Mouse (Mus musculus) heart, postnatal 36 days (tissue): ENCODE results near the gene Prrt2. TPM values are rescaled to one million over a fixed set of nuclear protein-coding genes. Genes with fewer than 3 reads are reported as not detected.

Experiments
- DNase-seq, 2 experiments: peaks; one replicate each; pipeline ENCODE4 v3.0.0; 2021 to 2022
- intact Hi-C: fragments of 180-260 bp; cut with DNase I; formaldehyde crosslinking; loops from one replicate; pipeline ENCODE4 v1.15.1; 2025
- total RNA-seq, 2 experiments: library from RNA; stranded (reverse); gene quantifications; 2 replicates each; pipeline ENCODE4 v1.2.3; 2021

The Prrt2 gene
- total RNA-seq, 2 experiments from 2014 or later = 0.57 to 1.2 TPM

DNA sequence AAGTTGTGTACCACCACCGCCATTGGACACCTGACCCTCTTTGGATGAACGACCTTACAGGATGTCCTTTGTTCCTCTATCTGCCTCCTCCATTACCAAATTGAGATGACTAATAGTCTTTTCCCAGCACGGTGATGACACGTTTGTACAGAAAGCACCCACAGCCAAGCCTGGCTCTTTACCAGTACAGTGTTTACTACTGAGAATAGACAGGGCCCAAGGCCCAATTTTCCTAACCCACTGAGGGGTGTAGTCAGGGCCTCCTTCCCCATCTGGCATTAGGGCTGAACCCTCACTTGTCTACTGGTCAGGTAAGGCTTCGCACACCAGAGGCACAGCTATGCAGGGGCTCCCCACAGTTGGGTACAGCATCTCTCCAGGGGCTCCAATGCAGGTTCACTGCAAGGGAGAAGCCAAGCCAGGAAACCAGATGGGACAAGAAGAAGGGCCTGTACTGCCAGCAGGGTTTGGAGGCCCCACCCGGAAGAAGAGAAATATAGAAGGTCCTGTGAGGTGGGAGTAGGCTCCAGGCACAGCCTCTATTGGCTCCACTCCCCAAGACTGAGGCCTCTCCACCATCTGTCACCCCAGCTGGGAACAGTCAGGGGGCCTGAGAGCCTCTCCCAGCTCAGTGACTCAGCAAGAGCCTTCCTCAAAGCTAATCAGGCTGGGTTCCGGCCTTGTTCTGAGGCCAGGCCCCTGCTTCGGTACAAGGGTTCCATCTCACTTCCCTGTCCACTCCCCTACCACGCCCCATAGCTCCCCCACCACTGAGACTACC is 12.6 kb downstream of the Prrt2 start:
- intact Hi-C loops = no loop called here

DNA sequence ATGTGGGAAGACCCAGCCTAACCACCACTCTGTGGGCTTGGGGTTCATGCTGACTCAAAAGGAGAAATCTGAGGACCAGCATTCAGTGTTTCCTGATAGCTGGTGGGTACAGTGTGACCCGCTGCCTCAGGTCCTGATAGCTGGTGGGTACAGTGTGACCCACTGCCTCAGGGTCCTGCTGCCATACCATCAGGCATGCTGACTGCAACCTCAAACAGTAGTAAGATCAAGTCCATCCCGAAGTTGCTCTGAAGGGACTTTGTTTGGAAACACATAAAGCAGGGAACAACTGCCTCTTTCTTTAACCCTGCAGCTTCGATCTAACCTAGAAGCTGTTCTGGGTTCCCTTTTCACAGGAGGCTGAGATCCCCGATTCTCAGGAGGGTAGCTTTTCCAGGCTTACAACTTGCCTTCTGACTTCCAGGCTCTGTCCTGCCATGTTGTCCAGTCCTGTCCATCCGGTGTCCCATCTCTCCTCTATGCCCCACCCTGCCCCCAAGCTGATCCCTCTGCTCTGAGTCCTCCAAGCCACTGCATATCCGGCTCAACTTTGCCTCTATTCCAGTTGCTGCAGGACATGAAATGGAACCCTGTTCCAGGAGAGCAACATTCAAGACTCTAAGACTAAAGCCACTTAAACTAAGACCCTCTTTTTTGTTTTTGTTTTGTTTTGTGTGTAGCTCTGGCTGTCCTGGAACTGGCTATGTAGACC is 13.5 kb downstream of the Prrt2 start:
- DNase-seq = no peak
- intact Hi-C loops = no loop called here

More for the DNA sequence above, 12.6 kb downstream of the Prrt2 start:
- peak; percentile 73 to 79 for DNase-seq

DNA sequence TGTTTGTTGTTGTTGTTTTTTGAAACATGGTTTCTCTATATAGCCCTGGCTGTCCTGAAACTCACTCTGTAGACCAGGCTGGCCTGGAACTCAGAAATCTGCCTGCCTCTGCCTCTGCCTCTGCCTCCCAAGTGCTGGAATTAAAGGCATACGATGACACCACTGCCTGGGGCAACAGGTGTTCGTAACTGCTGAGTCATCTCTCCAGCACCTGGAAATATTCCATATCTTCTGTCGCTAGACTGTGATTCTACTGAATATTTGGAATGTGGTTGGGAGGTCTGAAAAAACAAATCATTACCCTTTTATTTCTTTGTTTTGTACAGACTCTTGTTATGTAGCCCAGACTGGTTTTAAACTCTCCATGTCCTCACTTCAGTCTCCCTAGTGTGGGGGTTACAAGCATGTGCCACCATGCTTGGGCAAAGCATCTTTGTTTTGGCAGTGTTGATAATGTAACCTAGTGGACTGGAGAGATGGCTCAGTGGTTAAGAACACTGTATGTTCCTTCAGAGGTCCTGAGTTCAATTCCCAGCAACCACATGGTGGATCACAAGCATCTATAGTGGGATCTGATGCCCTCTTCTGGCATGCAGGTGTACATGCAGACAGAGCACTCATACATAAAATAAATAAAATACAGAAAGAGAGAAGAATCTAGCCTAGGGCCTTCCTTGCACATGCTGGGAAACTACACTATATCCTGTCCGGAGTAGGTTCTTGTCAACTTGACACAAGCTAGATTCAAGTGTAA is 16.7 kb downstream of the Prrt2 start:
- intact Hi-C loops = no loop called here
- DNase-seq = no peak

DNA sequence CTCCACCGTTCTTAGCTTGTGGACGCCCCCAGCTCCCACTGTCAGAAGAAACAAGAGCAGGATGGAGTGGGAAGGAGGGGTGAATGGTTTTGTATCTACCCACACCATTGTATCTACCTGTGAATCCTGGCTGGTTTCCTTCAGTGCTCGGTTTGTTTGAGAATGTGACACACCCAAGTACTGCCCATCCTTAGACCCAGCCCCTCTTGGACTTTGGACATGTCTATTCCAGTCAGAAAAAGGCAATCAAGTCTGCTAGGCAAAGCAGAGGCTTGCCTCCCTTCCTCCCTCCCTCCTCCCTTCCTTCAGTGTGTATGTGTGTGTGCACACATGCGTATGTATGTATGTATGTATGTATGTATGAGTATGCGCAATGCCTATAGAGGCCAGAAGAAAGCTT is 17.4 kb downstream of the Prrt2 start:
- intact Hi-C loops = no loop called here
- DNase-seq = no peak

DNA sequence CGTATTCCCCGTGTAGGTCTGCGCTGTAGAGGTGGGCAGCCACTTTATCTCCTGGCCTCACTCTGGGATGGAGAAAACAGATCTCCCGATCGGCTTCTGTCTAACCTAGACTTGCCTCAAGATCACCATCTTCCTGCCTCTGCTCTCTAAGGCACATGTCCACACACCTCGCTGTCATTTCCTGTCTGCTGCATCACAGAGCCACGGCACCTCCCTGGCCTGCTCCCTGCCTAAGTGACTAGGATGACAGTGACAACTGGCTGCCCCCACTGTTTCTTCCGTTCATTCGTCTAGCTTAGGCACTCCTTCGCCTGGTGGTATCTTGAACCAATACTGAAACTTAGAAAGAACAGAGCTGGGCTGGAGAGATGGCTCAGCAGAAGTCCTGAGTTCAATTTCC is 21.4 kb downstream of the Prrt2 start:
- no peak for DNase-seq
- intact Hi-C loops = loop anchor here (5.0 kb wide), 1 partner anchor 52 kb away; the partner anchor contains the start of gene Asphd1

DNA sequence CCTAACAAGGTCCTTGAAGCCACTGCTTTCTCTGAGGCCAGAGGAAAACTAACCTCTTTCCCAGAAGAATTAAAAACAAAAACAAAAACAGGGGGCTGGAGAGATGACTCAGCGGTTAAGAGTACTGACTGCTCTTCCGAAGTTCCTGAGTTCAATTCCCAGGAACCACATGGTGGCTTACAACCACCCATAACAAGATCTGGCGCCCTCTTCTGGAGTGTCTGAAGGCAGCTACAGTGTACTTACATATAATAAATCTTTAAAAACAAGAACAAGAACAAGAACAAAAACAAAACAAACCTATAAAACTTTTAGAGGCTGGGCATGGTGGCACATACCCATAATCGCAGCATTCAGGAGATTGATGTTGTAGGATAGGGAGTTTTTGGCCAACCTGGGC is 24.6 kb downstream of the Prrt2 start:
- intact Hi-C loops = loop anchor here (5.0 kb wide), 1 partner anchor 49 kb away; the partner anchor contains the start of gene Asphd1
- no peak for DNase-seq

DNA sequence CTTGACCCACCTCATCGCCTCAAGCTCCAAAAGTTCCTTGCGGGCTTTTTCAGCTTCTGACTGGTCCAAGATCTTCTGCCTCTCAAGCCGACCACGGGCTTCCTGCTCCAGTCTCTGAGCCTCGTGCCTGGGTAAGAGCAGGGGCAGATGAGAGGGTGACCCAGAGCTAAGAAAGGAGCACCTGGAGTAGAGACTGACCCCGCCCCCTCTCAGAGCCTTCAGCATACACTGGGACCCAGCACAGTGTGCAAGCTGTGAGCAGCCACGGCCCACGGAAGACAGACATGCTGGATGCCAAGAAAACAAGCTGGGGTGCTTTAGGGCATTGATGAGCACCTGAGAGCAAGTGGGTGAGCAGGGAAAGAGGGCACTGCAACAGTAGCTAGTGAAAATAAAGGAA is 32.2 kb downstream of the Prrt2 start:
- intact Hi-C loops = no loop called here

DNA sequence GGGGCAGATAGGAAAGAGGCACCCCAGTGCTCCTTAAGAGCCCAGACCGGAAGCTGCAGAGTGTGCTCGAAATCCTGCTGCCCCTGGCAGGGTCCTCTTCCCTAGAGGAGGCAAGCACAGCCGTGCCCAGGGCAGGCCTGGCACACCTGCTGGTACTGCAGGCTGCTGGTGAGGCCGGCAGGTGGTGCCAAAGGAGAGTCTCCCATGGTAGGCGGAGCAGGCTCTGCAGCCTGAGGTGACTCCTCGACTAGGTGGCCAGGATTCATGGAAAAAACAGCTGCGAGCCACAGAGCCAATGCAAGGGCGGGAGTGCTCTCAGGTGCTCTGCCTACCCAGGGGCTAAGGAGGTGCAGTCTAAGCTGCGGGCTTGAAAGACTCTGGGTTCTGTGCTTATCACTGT is 34.7 kb downstream of the Prrt2 start:
- intact Hi-C loops = loop anchor here (2.0 kb wide), 1 partner anchor 118 kb away; no protein-coding TSS in a partner anchor
- peak in 1 of 2 experiments; percentile 26 for DNase-seq

More for the DNA sequence above, 32.2 kb downstream of the Prrt2 start:
- no peak for DNase-seq

DNA sequence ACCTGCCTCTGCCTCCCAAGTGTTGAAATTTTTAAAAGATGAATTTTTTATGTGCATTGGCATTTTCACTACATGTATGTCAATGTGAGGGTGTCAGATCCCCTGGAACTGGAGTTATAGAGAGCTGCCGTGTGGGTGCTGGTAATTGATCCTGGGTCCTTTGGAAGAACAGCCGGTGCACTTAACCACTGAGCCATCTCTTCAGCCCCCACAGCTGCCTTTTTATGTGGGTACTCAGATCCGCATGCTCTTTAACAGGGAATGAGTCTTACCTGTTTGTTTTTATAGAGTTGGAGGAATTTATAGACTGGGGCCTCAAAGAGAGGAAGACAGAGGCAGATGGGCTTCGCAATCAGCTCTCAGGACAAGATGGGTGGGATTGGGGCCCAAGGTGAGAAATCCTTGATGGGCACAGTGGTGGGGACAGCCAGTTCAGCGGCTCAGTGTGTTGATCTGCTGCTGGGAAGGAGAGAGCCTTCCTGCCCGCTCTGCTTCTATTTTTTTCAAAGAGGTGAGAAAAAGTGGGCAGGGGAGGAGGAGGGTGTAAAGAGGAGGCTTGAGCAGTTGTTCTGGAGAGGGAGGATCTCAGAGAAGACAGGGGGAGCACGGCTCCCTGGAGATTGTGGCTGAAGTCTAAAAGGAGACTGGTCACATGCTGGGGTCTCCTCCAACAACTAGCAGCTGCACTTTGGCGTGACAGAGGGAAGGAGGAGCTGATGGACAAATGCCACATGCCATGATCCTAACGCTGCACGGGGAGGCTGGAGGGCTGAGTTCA is 36.2 kb downstream of the Prrt2 start:
- intact Hi-C loops = no loop called here

DNA sequence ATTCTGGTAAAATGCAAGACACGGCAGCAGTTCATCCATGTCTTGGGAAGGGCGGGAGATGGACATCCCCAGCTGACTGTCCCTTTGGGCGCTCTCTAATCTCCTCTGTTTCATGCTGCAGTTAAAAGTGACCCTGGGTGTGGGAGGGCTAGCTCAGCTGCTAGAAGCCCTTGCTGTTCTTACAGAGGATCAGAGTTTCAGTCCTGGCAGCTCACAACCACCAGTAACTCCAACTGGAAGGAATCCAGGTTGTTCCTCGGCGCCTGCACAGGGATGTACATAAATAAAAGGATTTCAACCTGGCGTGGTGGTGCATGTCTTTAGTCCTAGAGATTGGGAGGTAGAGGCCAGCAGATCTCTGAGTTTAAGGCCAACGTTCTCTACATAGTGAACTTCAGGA is 37.9 kb downstream of the Prrt2 start:
- intact Hi-C loops = no loop called here
- DNase-seq = no peak

More for the DNA sequence above, 36.2 kb downstream of the Prrt2 start:
- DNase-seq = no peak

DNA sequence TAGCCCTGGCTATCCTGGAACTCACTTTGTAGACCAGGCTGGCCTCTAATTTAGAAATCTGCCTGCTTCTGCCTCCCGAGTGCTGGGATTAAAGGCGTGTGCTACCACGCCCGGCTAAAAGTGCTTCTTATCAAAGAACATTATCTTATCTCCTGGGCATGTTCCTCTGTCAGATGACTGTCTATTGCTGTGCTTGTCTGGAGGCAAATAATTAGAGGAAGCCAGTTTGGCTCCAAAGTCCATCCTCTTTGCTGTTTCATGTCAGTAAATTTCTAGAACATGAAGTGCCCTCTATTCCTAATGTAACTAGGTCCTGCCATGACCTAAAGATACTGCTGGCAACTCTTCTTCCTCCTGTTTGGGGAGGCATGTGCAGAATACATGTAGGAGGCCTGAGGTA is 39.0 kb downstream of the Prrt2 start:
- intact Hi-C loops = no loop called here
- DNase-seq = no peak

DNA sequence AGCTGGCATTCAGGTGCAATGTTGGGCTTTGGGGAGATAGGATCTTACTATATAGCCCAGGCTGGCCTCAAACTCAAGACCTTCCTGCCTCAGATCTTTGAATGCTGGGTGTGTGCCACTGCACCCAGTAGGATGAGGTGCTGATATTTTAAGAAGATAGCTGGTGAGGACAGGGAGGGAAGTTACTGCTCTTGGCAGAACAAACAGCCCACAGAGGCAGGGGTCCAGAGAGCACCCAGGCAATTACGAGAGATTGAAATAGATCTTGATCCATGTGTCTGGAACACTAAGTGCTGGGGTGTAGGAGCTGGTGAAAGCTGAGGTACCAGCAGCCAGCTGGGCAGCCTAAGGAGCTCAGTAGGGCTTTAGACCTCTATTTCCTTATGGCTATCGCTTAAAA is 39.4 kb downstream of the Prrt2 start:
- DNase-seq = no peak

DNA sequence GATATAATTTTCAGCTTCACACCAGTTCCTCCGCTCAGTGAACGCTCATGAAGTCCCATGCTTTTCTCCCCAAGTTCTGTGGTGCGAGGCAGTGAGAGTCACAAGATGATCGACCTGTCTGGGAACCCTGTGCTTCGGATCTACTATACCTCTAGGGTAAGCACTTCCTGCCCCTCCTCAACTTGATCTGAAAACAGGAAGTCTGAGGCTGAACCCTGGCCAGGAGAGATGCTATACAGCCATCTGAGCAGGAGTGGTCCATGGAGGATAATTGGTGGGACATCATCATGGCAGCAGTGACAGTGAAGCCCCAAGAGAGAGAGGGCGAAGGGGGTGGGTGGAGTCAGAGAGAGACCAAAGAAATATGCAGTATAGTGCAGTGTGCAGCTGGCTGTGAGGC is 42.2 kb downstream of the Prrt2 start:
- DNase-seq = no peak
- intact Hi-C loops = no loop called here

More for the DNA sequence above, 39.4 kb downstream of the Prrt2 start:
- intact Hi-C loops = no loop called here

DNA sequence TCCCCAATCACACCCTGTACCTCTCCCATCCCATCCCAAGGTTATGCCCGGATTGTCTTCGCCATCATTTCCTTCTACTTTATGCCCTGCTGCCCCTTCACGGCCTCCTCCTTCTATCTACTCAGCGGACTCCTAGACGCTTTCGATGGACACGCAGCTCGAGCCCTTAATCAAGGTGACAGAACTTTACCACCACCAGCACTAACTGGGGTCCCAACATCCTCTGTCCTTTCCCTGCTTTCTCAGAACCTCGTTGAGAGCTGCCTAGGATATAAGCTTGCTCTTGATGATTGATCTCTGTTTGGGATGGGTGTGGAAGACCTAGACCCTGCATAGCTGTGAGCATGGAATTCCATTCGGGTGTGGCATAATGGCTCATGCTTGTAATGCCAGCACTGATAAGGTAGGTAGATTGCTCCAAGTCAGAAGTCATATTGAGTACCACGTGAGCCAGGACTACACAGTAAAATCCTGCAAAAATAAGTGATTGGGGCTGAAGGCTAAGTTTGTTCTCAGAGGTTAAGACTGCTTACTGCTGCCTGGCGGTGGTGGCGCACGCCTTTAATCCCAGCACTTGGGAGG is 44.0 kb downstream of the Prrt2 start:
- no peak for DNase-seq

DNA sequence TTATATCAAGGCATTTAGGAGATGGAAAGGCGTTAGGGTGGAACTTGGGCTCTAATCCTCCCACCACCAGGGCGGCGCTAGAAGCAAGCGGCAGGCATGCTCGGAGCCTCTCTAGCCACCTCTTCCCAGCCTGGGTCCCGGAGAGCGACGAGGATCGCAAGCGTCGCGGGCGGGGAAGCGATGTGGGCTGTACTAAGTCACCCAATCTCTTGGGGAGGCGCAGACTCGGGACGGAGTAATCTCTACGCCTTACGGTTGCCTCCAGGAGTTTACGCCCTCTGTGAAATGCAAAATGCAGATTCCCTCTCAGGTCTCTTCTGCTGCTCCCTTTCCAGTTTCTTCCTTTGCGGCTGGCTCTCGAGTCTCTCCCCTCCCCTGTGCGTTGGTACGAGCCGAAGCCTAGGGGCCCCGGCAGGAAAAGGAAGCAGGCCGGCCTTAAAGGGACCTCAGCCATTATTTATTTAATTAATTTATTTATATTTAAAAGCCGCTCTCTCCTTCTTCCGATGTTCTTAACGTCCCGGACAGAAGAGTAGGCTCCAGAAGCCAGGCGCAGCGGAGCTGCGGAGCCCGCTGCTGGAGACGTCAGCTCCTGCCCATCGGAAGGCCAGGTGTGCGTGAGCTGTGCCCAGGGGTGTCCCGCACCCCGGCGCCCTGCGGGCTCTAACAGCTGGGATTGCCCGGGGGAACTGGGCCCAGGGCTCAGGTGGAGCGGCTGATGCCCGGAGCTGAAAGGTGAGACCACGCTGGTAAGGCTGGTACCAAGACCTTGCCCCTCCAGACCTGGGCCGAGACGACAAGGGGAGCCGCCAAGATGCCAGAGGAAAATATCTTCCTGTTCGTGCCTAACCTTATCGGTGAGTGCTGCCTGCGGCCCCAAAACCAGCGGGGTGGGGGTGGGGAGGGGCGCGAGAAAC is 44.8 kb downstream of the Prrt2 start, which contains the start of gene Cdiptos:
TSS of gene Cdiptos (minus strand) at position 149 of the 917 bp plus-strand sequence.
- peak; percentile 97 to 98 for DNase-seq
- intact Hi-C loops = loop anchor here (1.0 to 2.0 kb wide), 2 partner anchors 26 to 39 kb away; partner anchors contain the start of genes Mvp and Sez6l2

More for the DNA sequence above, 44.0 kb downstream of the Prrt2 start:
- intact Hi-C loops = loop anchor here (2.0 kb wide), 1 partner anchor 38 kb away; the partner anchor contains the start of gene Mvp

DNA sequence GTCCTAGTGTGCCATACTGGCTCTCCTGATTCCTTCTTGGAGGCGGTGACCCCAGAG is 45.3 kb downstream of the Prrt2 start, which contains the start of gene Cdipt:
TSS of gene Cdipt (plus strand) at position 22 of the 57 bp plus-strand sequence.
- DNase-seq = no peak
- intact Hi-C loops = loop anchor here (1.0 kb wide), 1 partner anchor 25 kb away; the partner anchor contains the start of gene Sez6l2

DNA sequence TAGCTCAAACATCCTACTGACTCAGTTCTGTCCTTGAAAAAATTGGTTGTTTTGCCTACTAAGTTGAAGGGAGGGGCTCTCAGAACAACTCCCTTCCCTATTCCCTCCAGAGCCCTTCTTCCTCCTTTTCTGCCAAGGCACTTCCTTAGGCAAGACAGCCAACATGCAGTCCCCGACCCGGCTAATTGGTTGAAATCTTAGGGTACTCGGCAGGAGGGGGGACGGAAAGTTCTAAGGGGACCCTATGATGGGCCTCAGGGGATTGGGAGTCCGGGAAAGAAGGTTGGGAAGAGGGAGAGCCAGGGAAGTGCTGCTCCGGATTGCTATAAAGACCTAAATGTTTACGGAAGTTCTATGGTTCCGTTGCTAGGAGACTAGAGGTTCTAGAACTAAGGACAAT is 45.5 kb downstream of the Prrt2 start:
- no peak for DNase-seq
- intact Hi-C loops = loop anchor here (1.0 kb wide), 1 partner anchor 25 kb away; the partner anchor contains the start of gene Sez6l2
